Mouse (Mus musculus) cortical plate, adult 2 months (tissue): ENCODE measurements around the gene Wfdc15a.

Source experiments
- CTCF ChIP-seq: fragments of 200-500 bp; IDR thresholded peaks from 2 replicates; pipeline ENCODE4 v1.5.1; 2011; ENCODE audit warnings: mild to moderate bottlenecking, control low read depth, low read length; ENCODE audit not compliant: insufficient read depth; ENCODE audit errors: extremely low read depth
- POLR2A ChIP-seq: fragments of 200-500 bp; IDR thresholded peaks from 2 replicates; pipeline ENCODE4 v1.6.1; 2011; ENCODE audit warnings: mild to moderate bottlenecking, low read length, control low read depth; ENCODE audit not compliant: insufficient read depth; ENCODE audit errors: extremely low read depth

DNA sequence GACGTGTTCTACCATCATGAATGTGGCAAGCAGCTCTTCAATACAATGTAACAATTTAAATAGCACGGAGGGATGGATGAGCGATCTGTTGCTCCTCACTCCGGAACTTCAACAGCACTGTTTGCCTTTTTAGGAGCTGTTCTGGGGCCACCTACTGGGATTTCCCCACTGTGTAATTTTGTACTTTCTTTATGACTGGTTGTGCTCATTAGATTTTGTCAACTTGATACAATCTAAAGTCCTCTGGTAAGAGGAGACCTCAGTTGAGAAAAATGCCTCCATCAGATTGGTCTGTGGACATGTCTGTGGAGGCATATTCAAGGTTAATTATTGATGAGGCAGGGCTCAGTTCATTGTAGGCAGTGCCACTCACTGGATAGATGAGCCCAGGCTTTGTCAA lies 11.0 kb upstream of the Wfdc15a start:
- TF ChIP-seq POLR2A = no peak
- TF ChIP-seq CTCF = no peak
